Mouse (Mus musculus): ENCODE results near the gene Cib3. TPM values are rescaled to one million over a fixed set of nuclear protein-coding genes. Genes with fewer than 3 reads are reported as not detected.
A peak's percentile ranks its signal among the peaks of the same experiment; 100 is the strongest.

Cib3 gene
- polyA plus RNA-seq, 1 experiment from 2014 or later: not detected

GRCm38 (mm10) chr8:72240403-72240763 is 27.7 kb upstream of the Cib3 start:
- H3K27me3 ChIP-seq: no peaks in the 10 kb centered on the region
- ChIA-PET POLR2A (interaction anchor here (1.0 kb wide), 1 partner anchor 16 kb away, joined by 3 read pairs; no protein-coding TSS in a partner anchor), CTCF (interaction anchor here (0.7 to 2.5 kb wide), 10 partner anchors 8 to 106 kb away, joined by 3 to 37 read pairs (median 5); partner anchors contain the start of genes Fam32a and Tpm4)
- DNase-seq (ENCODE audit: low read depth, low spot score): no peak
- no peak for ATAC-seq
- in situ Hi-C loops (cut with MboI; ENCODE audit: low pct_unique_long_range_greater_than_20kb): no loop called here
- no peak for TF ChIP-seq CTCF (IDR thresholded peaks at IDR 0.05)

GRCm38 (mm10) chr8:72239499-72240402 is 27.1 kb upstream of the Cib3 start, which contains the start of gene Ap1m1:
Gene Ap1m1, plus strand, starts transcription at chr8:72240018.
- no peaks in the 10 kb centered on the region for H3K27me3 ChIP-seq
- DNase-seq (ENCODE audit: low read depth, low spot score) (peak; percentile 91), ATAC-seq (peak; percentile 92)
- ChIA-PET POLR2A (interaction anchor here (1.0 kb wide), 1 partner anchor 16 kb away, joined by 3 read pairs; no protein-coding TSS in a partner anchor), CTCF (interaction anchor here (0.7 to 2.5 kb wide), 10 partner anchors 9 to 105 kb away, joined by 3 to 37 read pairs (median 5); partner anchors contain the start of genes Fam32a and Tpm4)
- in situ Hi-C loops (cut with MboI; ENCODE audit: low pct_unique_long_range_greater_than_20kb): no loop called here
- no peak for TF ChIP-seq CTCF (IDR thresholded peaks at IDR 0.05)

GRCm38 (mm10) chr8:72222656-72223055 is 10.0 kb upstream of the Cib3 start:
- ChIA-PET POLR2A (no interaction called here), CTCF (interaction anchor here (3.9 kb wide), 1 partner anchor 17 kb away, joined by 37 read pairs; the partner anchor contains the start of gene Ap1m1)
- no peaks in the 10 kb centered on the region for H3K27me3 ChIP-seq
- ATAC-seq (no peak), DNase-seq (ENCODE audit: low read depth, low spot score) (no peak)
- TF ChIP-seq CTCF (IDR thresholded peaks at IDR 0.05): no peak
- in situ Hi-C loops (cut with MboI; ENCODE audit: low pct_unique_long_range_greater_than_20kb): no loop called here

- ATAC-seq: no peak
- in situ Hi-C loops (cut with MboI; ENCODE audit: low pct_unique_long_range_greater_than_20kb): no loop called here
- no peak for DNase-seq (ENCODE audit: low read depth, low spot score)
- ChIA-PET CTCF (interaction anchor here (1.6 to 3.9 kb wide), 2 partner anchors 19 kb away, joined by 9 to 37 read pairs; partner anchors contain the start of gene Ap1m1), POLR2A (no interaction called here)
- H3K27me3 ChIP-seq: peaks cover under 1% of the 10 kb centered on the region
- peak; percentile 54 for TF ChIP-seq CTCF (IDR thresholded peaks at IDR 0.05)
Measured at GRCm38 (mm10) chr8:72220758-72221157, 8.1 kb upstream of the Cib3 start.

- ATAC-seq (peak; percentile 90), DNase-seq (ENCODE audit: low read depth, low spot score) (peak; percentile 81)
- in situ Hi-C loops (cut with MboI; ENCODE audit: low pct_unique_long_range_greater_than_20kb): loop anchor here (10.0 kb wide), 1 partner anchor 1845 kb away; the partner anchor contains the start of gene Comp
- no peak for TF ChIP-seq CTCF (IDR thresholded peaks at IDR 0.05)
- ChIA-PET POLR2A (no interaction called here), CTCF (interaction anchor here (1.6 kb wide), 1 partner anchor 20 kb away, joined by 9 read pairs; the partner anchor contains the start of gene Ap1m1)
- peaks cover 9% of the 10 kb centered on the region for H3K27me3 ChIP-seq
Measured at GRCm38 (mm10) chr8:72219541-72220363, 7.1 kb upstream of the Cib3 start, which contains the start of gene Fam32a. Gene Fam32a, plus strand, starts transcription at chr8:72219730.

- CTCF ChIA-PET: interaction anchor here (1.6 kb wide), 1 partner anchor 21 kb away, joined by 9 read pairs; the partner anchor contains the start of gene Ap1m1
- ATAC-seq (no peak), DNase-seq (ENCODE audit: low read depth, low spot score) (no peak)
- H3K27me3 ChIP-seq: peaks cover 13% of the 10 kb centered on the region
- no peak for TF ChIP-seq CTCF (IDR thresholded peaks at IDR 0.05)
- POLR2A ChIA-PET: no interaction called here
- in situ Hi-C loops (cut with MboI; ENCODE audit: low pct_unique_long_range_greater_than_20kb): loop anchor here (10.0 kb wide), 1 partner anchor 1844 kb away; the partner anchor contains the start of gene Comp
Measured at GRCm38 (mm10) chr8:72218781-72219540, 6.3 kb upstream of the Cib3 start.

GRCm38 (mm10) chr8:72215871-72216270 is 3.2 kb upstream of the Cib3 start:
- peaks cover 26% of the 10 kb centered on the region for H3K27me3 ChIP-seq
- CTCF ChIA-PET: interaction anchor here (1.4 kb wide), 1 partner anchor 8 kb away, joined by 4 read pairs; no protein-coding TSS in a partner anchor
- TF ChIP-seq CTCF (IDR thresholded peaks at IDR 0.05): no peak
- ATAC-seq (no peak), DNase-seq (ENCODE audit: low read depth, low spot score) (no peak)
- in situ Hi-C loops (cut with MboI; ENCODE audit: low pct_unique_long_range_greater_than_20kb): loop anchor here (10.0 kb wide), 1 partner anchor 1841 kb away; the partner anchor contains the start of gene Comp
- POLR2A ChIA-PET: no interaction called here

- ChIA-PET POLR2A (no interaction called here), CTCF (interaction anchor here (1.3 kb wide), 1 partner anchor 10 kb away, joined by 5 read pairs; no protein-coding TSS in a partner anchor)
- ATAC-seq (no peak), DNase-seq (ENCODE audit: low read depth, low spot score) (no peak)
- peaks cover 26% of the 10 kb centered on the region for H3K27me3 ChIP-seq
- peak; percentile 59 for TF ChIP-seq CTCF (IDR thresholded peaks at IDR 0.05)
- in situ Hi-C loops (cut with MboI; ENCODE audit: low pct_unique_long_range_greater_than_20kb): loop anchor here (10.0 kb wide), 1 partner anchor 1840 kb away; the partner anchor contains the start of gene Comp
Measured at GRCm38 (mm10) chr8:72215060-72215459, 2.4 kb upstream of the Cib3 start.

GRCm38 (mm10) chr8:72213536-72213935 is 899 bp upstream of the Cib3 start, which contains the start of gene Gm11034:
Gene Gm11034, minus strand, starts transcription at chr8:72213636.
- in situ Hi-C loops (cut with MboI; ENCODE audit: low pct_unique_long_range_greater_than_20kb): loop anchor here (10.0 kb wide), 1 partner anchor 1839 kb away; the partner anchor contains the start of gene Comp
- ChIA-PET POLR2A (no interaction called here), CTCF (no interaction called here)
- ATAC-seq: no peak
- TF ChIP-seq CTCF (IDR thresholded peaks at IDR 0.05): no peak
- no peak for DNase-seq (ENCODE audit: low read depth, low spot score)
- H3K27me3 ChIP-seq: peaks cover 26% of the 10 kb centered on the region
